Mouse (Mus musculus): ENCODE data around the gene Rab3a. TPM values are rescaled to one million over a fixed set of nuclear protein-coding genes. Genes with fewer than 3 reads are reported as not detected.
A peak's percentile ranks its signal among the peaks of the same experiment; 100 is the strongest.

Rab3a gene
- total RNA-seq, 2 experiments from 2014 or later = 824 to 964 TPM

GRCm38 (mm10) chr8:70791294-70791701 is 36.8 kb downstream of the Rab3a start:
- DNase-seq (ENCODE audit: low spot score in 2 of 2) = no peak
- intact Hi-C loops (cut with DNase I) = no loop called here

DNA sequence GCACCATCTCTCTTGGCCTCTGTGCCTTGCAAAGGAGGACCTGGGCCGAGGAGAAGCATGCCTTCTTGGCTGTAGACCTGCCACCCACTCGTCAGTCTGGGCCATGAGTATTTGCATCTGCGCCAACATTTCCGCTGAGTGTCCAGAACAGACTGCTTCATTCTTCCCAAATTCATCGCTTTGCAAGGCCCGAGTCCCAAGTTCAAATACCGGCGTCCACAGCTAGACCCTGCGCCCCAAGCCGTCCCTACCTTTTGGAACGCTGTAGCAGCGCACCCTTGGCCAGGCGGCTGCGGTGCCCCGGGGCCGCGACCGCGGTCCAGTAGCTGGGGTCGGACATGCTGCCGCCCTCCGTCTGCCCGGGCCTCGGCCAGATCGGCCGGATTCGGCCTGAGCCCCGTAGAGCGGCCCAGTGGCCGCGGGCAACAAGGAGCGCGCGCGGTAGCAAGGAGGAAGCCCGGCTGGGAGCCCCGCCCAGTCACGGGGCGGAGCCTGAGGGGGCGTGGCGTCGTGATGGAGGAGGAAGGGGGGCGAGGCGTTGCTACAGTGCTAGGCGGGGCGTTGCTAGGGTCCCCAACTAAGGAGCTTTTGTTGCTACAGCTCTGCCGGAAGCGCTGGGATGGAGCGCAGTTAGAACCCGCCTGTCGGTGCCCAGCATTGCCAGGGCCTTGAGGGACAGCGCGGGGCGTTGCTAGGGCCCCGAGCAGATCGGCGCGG is 37.7 kb downstream of the Rab3a start:
- intact Hi-C loops (cut with DNase I) = loop anchor here (2.0 kb wide), 1 partner anchor 15 kb away; the partner anchor contains the start of gene Pik3r2
- DNase-seq (ENCODE audit: low spot score in 2 of 2) = peak; percentile 95 to 96

DNA sequence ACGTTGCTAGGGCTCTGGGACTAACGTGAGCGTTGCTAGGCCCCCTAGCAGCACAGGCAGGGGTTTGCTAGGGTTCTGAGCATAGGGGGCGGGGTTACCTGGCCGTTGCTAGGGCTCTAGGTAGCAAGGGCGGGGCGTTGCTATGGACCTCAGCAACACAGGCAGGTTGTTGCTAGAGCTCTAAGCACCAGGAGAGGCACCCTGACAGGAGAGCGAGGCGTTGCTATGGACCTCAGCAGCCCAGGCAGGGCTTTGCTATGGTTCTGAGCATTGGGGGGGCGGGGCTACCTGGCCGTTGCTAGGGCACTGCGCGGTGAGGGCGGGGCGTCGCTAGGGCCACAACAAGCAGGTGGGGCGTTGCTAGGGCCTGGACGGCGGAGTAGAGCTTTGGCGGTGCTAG is 38.2 kb downstream of the Rab3a start:
- intact Hi-C loops (cut with DNase I) = loop anchor here (2.0 kb wide), 1 partner anchor 16 kb away; the partner anchor contains the start of gene Pik3r2
- DNase-seq (ENCODE audit: low spot score in 2 of 2) = no peak

DNA sequence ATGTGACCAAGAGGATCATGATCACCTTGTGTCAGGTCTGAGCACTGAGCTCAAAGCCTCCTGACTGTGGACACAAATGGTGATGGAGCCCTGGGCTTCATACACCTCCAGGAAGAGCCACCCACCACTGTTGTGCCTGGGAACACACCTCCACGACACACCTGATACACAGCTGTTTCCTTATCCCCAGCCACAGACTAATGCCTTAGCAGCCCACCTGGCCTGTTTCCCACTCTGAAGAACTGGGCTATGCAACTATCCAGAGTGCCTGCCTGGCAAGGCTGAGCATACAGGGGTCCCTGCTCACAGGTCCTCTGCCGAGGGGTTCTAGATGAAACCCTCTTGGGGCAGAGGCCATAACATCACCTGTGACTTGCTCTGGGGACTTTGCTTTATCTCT is 39.7 kb downstream of the Rab3a start:
- intact Hi-C loops (cut with DNase I) = no loop called here
- DNase-seq (ENCODE audit: low spot score in 2 of 2) = no peak

DNA sequence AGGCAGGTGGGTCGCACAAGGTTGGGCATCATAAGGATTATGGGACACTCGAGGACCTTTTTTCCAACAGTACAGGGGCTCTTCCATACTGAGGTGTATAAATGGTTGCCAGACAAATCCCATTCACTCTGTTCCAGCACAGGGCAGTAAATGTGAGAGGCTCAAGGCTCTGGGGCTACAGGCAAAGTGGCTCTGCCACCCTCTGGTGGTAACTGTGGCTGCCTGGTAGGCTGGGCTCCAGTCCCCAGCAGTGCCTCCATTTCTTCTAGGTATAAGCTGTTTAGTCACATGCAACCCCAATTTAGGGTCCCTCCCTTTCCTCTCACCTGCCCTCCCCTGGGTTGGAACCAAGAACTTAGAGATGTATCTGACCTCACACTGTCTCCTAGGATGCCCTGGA is 40.9 kb downstream of the Rab3a start:
- intact Hi-C loops (cut with DNase I) = loop anchor here (5.0 kb wide), 1 partner anchor 33 kb away; the partner anchor contains the start of gene Mpv17l2
- no peak for DNase-seq (ENCODE audit: low spot score in 2 of 2)

DNA sequence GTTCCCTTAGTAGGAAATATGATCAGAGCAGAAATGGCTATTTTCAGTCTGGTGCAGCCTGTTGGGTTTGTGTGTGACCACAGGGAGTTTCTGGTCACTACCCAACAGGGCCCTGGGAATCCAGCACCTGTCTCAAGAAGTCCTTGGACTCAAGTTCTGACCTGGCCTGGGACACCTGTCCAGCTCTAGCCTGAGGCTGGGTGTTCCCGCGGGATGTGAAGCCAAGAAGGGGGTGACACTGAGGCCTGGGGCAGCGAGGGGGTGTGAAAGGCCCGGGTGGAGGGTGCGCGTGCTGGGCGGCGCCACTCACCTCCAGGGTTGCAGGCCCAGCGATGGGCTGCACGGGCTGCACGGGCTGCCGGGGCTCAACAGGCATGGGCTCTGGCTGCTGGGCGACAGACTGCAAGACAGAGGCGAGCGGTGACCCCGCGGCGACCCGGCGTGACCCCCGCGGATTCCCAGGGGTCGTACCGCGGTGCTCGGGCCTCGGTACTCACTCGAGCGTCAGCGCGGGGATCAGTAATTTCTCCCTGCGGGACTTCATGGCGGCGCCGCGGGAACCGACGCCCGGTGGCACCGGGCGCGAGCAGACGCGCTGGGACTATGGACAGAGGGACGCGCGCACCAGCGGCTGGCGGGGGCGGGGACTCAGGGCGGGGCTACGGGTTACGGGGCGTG is 42.1 kb downstream of the Rab3a start:
- intact Hi-C loops (cut with DNase I) = loop anchor here (5.0 kb wide), 1 partner anchor 34 kb away; the partner anchor contains the start of gene Mpv17l2
- no peak for DNase-seq (ENCODE audit: low spot score in 2 of 2)

DNA sequence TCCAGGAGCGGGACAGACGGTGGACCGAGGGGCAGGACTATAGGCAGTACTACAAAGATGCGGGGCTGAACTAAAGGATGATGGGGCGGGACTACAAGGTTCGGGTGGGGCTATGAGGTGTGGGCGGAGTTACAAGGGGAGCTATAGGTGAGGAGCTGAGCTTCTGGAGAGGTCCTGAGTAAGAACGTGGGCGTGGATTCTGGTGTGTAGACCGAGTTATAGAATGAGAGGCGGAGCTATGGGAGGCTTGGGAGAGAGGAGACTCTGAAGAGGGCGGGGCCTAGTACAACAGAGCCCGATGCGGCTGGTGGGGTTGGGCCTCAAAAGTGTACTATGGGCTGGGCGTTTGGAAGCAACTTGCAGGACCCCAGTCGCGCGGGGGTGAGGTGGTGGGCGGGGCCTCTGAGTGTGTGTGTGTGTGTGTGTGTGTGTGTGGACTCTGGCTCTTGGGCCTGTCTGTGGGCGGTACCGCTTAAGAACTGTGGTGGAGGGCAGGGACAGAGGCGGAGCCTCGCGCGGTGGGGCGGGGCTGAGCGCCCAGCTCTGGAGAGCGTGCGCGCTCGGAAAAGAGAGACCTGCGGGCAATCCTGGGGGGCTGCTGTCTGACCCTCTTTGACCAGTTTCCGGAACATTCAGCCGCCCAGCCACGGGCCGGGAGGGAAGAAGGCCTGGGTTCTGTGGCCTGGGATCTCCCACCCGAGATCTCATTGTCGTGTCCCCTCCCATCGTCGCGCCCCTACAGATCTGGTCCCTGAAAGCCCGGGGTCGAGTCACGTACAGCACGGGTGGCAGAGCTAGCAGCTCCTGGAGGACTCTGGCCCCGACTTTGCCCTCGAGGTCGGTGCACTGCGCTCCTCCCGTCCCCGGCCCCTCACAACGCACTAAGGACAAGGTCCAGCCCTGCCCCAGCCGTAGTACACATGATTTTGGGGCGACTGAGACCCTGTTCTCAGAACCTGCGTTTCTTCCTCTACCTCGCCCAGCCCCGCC is 42.9 kb downstream of the Rab3a start:
- intact Hi-C loops (cut with DNase I) = loop anchor here (5.0 kb wide), 1 partner anchor 35 kb away; the partner anchor contains the start of gene Mpv17l2

DNA sequence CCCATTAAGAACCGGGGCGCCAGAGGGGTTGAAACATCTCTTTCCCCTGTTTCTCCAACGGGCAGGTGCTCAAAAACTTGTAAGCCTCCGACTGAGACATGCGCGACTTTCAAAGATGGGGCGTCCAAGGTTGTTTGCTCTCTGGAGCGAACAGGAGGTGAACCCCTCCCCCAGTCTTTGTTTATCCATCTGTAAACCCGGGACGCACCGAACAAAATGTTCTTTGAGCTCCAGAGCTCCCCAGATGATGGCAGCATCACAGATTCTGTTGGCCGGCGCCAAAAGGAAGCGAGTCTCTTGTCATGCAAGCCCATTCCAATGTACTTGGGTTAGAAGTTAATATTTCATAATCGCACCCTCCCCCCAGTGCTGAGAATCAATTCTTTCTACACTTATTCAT is 43.8 kb downstream of the Rab3a start:
- intact Hi-C loops (cut with DNase I) = loop anchor here (5.0 kb wide), 1 partner anchor 36 kb away; the partner anchor contains the start of gene Mpv17l2
- DNase-seq (ENCODE audit: low spot score in 2 of 2) = peak in 1 of 2 experiments; percentile 58

More for the DNA sequence above, 42.9 kb downstream of the Rab3a start:
- peak; percentile 86 to 87 for DNase-seq (ENCODE audit: low spot score in 2 of 2)

- DNase-seq (ENCODE audit: low spot score in 2 of 2) = peak; percentile 68 to 71
- intact Hi-C loops (cut with DNase I) = no loop called here
Measured at GRCm38 (mm10) chr8:70800648-70801047, 46.2 kb downstream of the Rab3a start.

DNA sequence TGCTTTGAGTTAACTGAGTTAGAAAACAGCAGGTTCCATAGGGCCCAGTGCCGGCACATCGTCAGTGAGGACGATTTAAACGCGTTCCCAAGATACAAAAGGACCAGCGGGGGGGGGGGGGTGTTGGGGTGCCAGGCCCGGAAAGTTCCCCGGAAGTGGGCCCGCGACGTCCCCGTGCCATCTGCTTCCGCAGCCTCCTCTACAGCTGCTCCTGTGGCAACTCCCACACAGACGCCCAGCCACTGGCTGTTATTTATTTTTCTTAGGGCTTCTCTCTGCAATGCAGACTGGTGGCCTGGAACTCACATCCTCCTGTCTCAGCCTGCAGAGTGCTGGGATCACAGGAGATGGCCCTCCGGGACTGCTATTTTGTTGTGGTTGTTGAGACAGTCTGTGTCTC is 46.7 kb downstream of the Rab3a start:
- intact Hi-C loops (cut with DNase I) = no loop called here

DNA sequence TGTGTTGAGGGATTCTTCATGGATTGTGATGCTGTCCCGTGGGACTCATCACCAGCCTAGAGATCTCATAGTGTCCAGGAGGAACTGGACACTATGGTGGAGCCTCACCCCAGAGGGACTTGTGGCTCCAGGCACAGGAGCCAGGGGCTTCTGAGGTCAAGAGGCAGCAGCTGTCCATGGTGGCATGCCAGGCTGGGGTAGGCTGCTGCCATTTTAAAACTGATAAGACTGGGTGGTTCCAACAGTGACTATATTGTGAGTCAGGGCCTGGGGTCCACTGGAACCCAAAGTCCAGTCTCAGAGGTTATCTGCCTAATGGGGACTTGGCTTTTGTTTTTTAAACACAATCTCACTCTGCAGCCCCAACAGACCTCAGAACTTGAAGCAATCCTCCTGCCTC is 47.4 kb downstream of the Rab3a start:
- DNase-seq (ENCODE audit: low spot score in 2 of 2) = no peak
- intact Hi-C loops (cut with DNase I) = no loop called here

More for the DNA sequence above, 46.7 kb downstream of the Rab3a start:
- DNase-seq (ENCODE audit: low spot score in 2 of 2) = peak; percentile 81 to 85

GRCm38 (mm10) chr8:70802786-70803510 is 48.5 kb downstream of the Rab3a start:
- DNase-seq (ENCODE audit: low spot score in 2 of 2) = no peak
- intact Hi-C loops (cut with DNase I) = no loop called here

DNA sequence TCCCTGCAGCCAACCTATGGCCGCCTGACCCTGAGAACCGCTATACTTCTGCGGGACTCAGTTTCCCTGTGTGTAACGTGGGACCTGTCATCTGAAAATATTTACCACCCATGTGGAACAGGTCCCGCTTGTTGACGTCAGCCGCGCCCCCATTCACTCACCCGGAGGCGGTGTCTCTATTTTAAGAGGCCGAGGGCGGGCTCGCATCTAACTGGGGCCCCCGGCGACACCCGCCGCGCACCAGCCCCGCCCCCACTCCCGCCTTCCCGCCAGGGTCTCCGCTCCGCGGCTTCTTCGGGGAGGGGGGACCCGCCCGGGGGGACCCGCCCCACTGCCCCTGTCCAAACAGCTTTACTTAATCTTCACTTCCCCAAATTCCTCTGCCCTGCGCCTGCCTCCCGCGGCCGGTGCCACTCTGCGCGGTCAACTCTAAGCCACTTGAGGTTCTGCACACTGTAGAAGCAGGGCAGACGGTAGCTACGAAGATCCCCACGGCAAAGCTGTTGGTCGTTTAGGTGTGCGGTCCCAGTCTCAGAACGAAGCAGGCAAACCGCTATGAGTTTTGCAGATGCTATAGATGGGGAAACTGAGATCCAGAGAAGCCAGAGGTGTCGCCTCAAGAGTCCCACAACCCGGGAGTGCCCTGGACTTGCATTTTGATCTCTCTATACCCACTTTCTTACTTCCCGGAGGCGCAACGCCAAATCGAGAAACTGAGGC is 49.4 kb downstream of the Rab3a start:
- peak; percentile 69 to 87 for DNase-seq (ENCODE audit: low spot score in 2 of 2)
- intact Hi-C loops (cut with DNase I) = no loop called here

GRCm38 (mm10) chr8:70804481-70805206 is 50.2 kb downstream of the Rab3a start, which contains the start of gene Mast3:
Gene Mast3, minus strand, starts transcription at chr8:70805054.
- peak; percentile 81 to 85 for DNase-seq (ENCODE audit: low spot score in 2 of 2)
- intact Hi-C loops (cut with DNase I) = no loop called here

DNA sequence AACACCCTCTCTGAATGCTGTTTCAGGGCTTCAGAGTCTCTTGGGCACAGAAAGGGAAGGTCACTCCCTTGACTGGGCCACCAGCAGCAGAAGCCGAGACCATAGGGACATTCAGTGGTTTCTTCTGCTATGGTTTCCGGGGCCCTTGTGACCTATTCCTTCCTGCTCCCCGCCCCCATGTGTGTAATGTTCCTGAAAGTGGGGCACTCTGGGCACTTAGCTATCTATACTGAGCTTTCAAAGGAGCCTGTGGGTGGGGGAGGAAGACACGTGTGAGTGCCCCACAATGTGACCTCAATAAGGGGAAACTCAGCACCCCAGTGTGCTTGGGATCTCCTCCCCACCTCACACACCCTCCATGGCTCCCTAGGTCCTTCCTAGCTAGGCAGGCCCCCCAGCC is 52.1 kb downstream of the Rab3a start:
- intact Hi-C loops (cut with DNase I) = no loop called here
- DNase-seq (ENCODE audit: low spot score in 2 of 2) = no peak

DNA sequence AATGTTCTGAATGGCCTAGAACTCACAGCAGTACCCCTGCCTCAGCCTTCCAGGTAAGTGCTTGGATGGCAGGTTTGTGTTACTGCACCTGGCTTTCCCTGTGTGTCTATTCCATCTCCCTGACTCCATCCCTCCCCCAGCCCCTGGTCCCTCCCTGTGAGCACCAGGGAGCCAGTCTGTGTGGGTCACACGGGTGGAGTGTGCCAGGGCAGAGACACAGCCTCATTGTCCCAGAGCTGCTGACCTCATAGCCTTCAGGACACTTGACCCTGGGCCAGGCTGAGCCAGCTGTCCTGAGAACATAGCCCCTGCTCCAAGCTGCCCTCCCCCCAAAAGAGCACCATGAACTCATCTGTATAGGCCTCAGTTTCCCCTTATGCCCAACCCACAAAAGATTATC is 52.8 kb downstream of the Rab3a start:
- intact Hi-C loops (cut with DNase I) = no loop called here
- no peak for DNase-seq (ENCODE audit: low spot score in 2 of 2)

GRCm38 (mm10) chr8:70808239-70808638 is 53.8 kb downstream of the Rab3a start, which contains the start of gene Il12rb1:
Gene Il12rb1, plus strand, starts transcription at chr8:70808449.
- intact Hi-C loops (cut with DNase I) = no loop called here
- DNase-seq (ENCODE audit: low spot score in 2 of 2) = no peak
